Mouse (Mus musculus): ENCODE measurements around the gene Gm12248. TPM values are rescaled to one million over a fixed set of nuclear protein-coding genes. Genes with fewer than 3 reads are reported as not detected.
"Not testable (repeated sequence)": the region's sequence is repeated elsewhere in the genome, so short reads cannot be mapped to it uniquely, and the experiment has no call there.

Gene Gm12248
- polyA plus RNA-seq, 1 experiment from 2014 or later, result not detected

GRCm38 (mm10) chr11:58065025-58065424 is 27.9 kb downstream of the Gm12248 start:
- WGBS, result 89% methylated on average over 4 of the region's 4 CpGs
- Histone ChIP-seq H3K4me1 (ENCODE audit: control insufficient read depth, insufficient read depth, low read length) (peaks cover 5% of the 10 kb centered on the region), H3K36me3 (ENCODE audit: control insufficient read depth, insufficient read depth, low read length) (0 out of 2 replicates have a peak, but pooled peaks cover 6% of the 10 kb centered on the region), H3K4me3 (replicated peaks; ENCODE audit: low read length) (no peak overlapping the region), H3K4me2 (ENCODE audit: low read depth, low read length) (no peak overlapping the region), H3K9ac (ENCODE audit: low read length) (no peak overlapping the region), H3K27ac (ENCODE audit: low read length) (no peak overlapping the region), H3K27me3 (ENCODE audit: control insufficient read depth, insufficient read depth, low read length) (no peaks in the 10 kb centered on the region), H3K9me3 (replicated peaks; ENCODE audit: control insufficient read depth, low read length) (no peaks in the 10 kb centered on the region)
- no peak for ATAC-seq (ENCODE audit: insufficient read depth, low FRiP score)

GRCm38 (mm10) chr11:58062586-58062985 is 30.3 kb downstream of the Gm12248 start:
- no peak overlapping the region for H3K9ac ChIP-seq (ENCODE audit: low read length)
- 78% methylated on average over 4 of the region's 4 CpGs for WGBS
- H3K4me3 ChIP-seq (replicated peaks; ENCODE audit: low read length), result no peak overlapping the region

GRCm38 (mm10) chr11:58061218-58061617 is 31.7 kb downstream of the Gm12248 start:
- H3K9me3 ChIP-seq (replicated peaks; ENCODE audit: control insufficient read depth, low read length); H3K9ac ChIP-seq (ENCODE audit: low read length); H3K27me3 ChIP-seq (ENCODE audit: control insufficient read depth, insufficient read depth, low read length); H3K4me1 ChIP-seq (ENCODE audit: control insufficient read depth, insufficient read depth, low read length); ATAC-seq (ENCODE audit: insufficient read depth, low FRiP score); H3K4me2 ChIP-seq (ENCODE audit: low read depth, low read length); H3K27ac ChIP-seq (ENCODE audit: low read length); H3K36me3 ChIP-seq (ENCODE audit: control insufficient read depth, insufficient read depth, low read length); H3K4me3 ChIP-seq (replicated peaks; ENCODE audit: low read length): not testable (repeated sequence)
- WGBS, result 77% methylated on average over 3 of the region's 4 CpGs

More at GRCm38 (mm10) chr11:58062586-58062985, 30.3 kb downstream of the Gm12248 start:
- Histone ChIP-seq H3K36me3 (ENCODE audit: control insufficient read depth, insufficient read depth, low read length) (0 out of 2 replicates have a peak, but pooled peaks cover 8% of the 10 kb centered on the region), H3K27ac (ENCODE audit: low read length) (no peak overlapping the region), H3K4me1 (ENCODE audit: control insufficient read depth, insufficient read depth, low read length) (peaks cover 5% of the 10 kb centered on the region), H3K27me3 (ENCODE audit: control insufficient read depth, insufficient read depth, low read length) (no peaks in the 10 kb centered on the region), H3K4me2 (ENCODE audit: low read depth, low read length) (no peak overlapping the region), H3K9me3 (replicated peaks; ENCODE audit: control insufficient read depth, low read length) (no peaks in the 10 kb centered on the region)
- no peak for ATAC-seq (ENCODE audit: insufficient read depth, low FRiP score)

DNA sequence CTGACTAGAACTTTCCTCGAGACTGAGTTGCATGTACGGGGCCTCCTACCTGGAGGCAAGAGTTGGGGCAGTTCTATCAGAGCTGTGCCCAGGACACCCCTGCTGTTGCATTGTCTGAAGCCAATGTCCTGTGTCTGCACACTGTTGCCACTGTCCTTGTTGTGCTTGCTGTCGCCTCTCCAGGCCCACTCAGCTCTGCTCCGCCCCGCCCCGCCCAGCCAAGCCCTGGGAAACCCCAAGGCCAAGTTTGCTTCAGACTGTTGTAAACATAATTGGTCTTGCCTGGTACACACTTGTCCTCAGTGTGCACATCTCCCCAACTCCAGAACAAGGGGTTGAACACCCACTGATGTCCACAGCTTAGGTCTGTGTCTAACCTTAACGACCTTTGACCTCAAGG is 33.2 kb downstream of the Gm12248 start:
- H3K4me3 ChIP-seq (replicated peaks; ENCODE audit: low read length); H3K4me2 ChIP-seq (ENCODE audit: low read depth, low read length); H3K4me1 ChIP-seq (ENCODE audit: control insufficient read depth, insufficient read depth, low read length); H3K27me3 ChIP-seq (ENCODE audit: control insufficient read depth, insufficient read depth, low read length); H3K9me3 ChIP-seq (replicated peaks; ENCODE audit: control insufficient read depth, low read length); H3K9ac ChIP-seq (ENCODE audit: low read length); H3K27ac ChIP-seq (ENCODE audit: low read length): not testable (repeated sequence)
- ATAC-seq (ENCODE audit: insufficient read depth, low FRiP score), result 0 out of 2 replicates have a peak, but pooled peaks have one; percentile 30
- peaks cover 17% of the 10 kb centered on the region for H3K36me3 ChIP-seq (ENCODE audit: control insufficient read depth, insufficient read depth, low read length)
- WGBS, result 90% methylated on average over 7 of the region's 7 CpGs

- no peak overlapping the region for H3K9ac ChIP-seq (ENCODE audit: low read length)
- ATAC-seq (ENCODE audit: insufficient read depth, low FRiP score), result no peak
- H3K27me3 ChIP-seq (ENCODE audit: control insufficient read depth, insufficient read depth, low read length), result no peaks in the 10 kb centered on the region
- no peaks in the 10 kb centered on the region for H3K4me1 ChIP-seq (ENCODE audit: control insufficient read depth, insufficient read depth, low read length)
- peaks cover 24% of the 10 kb centered on the region for H3K36me3 ChIP-seq (ENCODE audit: control insufficient read depth, insufficient read depth, low read length)
- H3K4me3 ChIP-seq (replicated peaks; ENCODE audit: low read length), result no peak overlapping the region
- 41% methylated on average over 6 of the region's 6 CpGs for WGBS
- no peaks in the 10 kb centered on the region for H3K9me3 ChIP-seq (replicated peaks; ENCODE audit: control insufficient read depth, low read length)
- H3K27ac ChIP-seq (ENCODE audit: low read length), result no peak overlapping the region
- no peak overlapping the region for H3K4me2 ChIP-seq (ENCODE audit: low read depth, low read length)
Observed at GRCm38 (mm10) chr11:58057455-58057854, 35.5 kb downstream of the Gm12248 start.

- H3K4me3 ChIP-seq (replicated peaks; ENCODE audit: low read length), result no peak overlapping the region
- H3K27ac ChIP-seq (ENCODE audit: low read length), result no peak overlapping the region
- H3K4me1 ChIP-seq (ENCODE audit: control insufficient read depth, insufficient read depth, low read length), result 0 out of 2 replicates have a peak, but pooled peaks cover 7% of the 10 kb centered on the region
- no peak overlapping the region for H3K9ac ChIP-seq (ENCODE audit: low read length)
- H3K4me2 ChIP-seq (ENCODE audit: low read depth, low read length), result no peak overlapping the region
- no peaks in the 10 kb centered on the region for H3K27me3 ChIP-seq (ENCODE audit: control insufficient read depth, insufficient read depth, low read length)
- no peaks in the 10 kb centered on the region for H3K9me3 ChIP-seq (replicated peaks; ENCODE audit: control insufficient read depth, low read length)
- peaks cover 23% of the 10 kb centered on the region for H3K36me3 ChIP-seq (ENCODE audit: control insufficient read depth, insufficient read depth, low read length)
- 75% methylated on average over 4 of the region's 4 CpGs for WGBS
- ATAC-seq (ENCODE audit: insufficient read depth, low FRiP score), result no peak
Observed at GRCm38 (mm10) chr11:58046438-58046837, 46.5 kb downstream of the Gm12248 start.

- Histone ChIP-seq H3K4me2 (ENCODE audit: low read depth, low read length) (no peak overlapping the region), H3K9me3 (replicated peaks; ENCODE audit: control insufficient read depth, low read length) (no peaks in the 10 kb centered on the region), H3K36me3 (ENCODE audit: control insufficient read depth, insufficient read depth, low read length) (peaks cover 11% of the 10 kb centered on the region; the same call in 1 of the 2 replicates), H3K27me3 (ENCODE audit: control insufficient read depth, insufficient read depth, low read length) (no peaks in the 10 kb centered on the region), H3K4me3 (replicated peaks; ENCODE audit: low read length) (no peak overlapping the region), H3K9ac (ENCODE audit: low read length) (no peak overlapping the region), H3K4me1 (ENCODE audit: control insufficient read depth, insufficient read depth, low read length) (peaks cover 17% of the 10 kb centered on the region; the same call in 1 of the 2 replicates), H3K27ac (ENCODE audit: low read length) (no peak overlapping the region)
- 69% methylated on average over 5 of the region's 5 CpGs for WGBS
- no peak for ATAC-seq (ENCODE audit: insufficient read depth, low FRiP score)
Observed at GRCm38 (mm10) chr11:58042861-58043431, 50.0 kb downstream of the Gm12248 start.

GRCm38 (mm10) chr11:58039027-58039426 is 53.9 kb downstream of the Gm12248 start:
- Histone ChIP-seq H3K9me3 (replicated peaks; ENCODE audit: control insufficient read depth, low read length) (no peaks in the 10 kb centered on the region), H3K4me3 (replicated peaks; ENCODE audit: low read length) (no peak overlapping the region), H3K4me2 (ENCODE audit: low read depth, low read length) (no peak overlapping the region), H3K4me1 (ENCODE audit: control insufficient read depth, insufficient read depth, low read length) (peaks cover 23% of the 10 kb centered on the region; the same call in 1 of the 2 replicates), H3K27ac (ENCODE audit: low read length) (no peak overlapping the region), H3K36me3 (ENCODE audit: control insufficient read depth, insufficient read depth, low read length) (peaks cover 7% of the 10 kb centered on the region; the same call in 1 of the 2 replicates), H3K27me3 (ENCODE audit: control insufficient read depth, insufficient read depth, low read length) (no peaks in the 10 kb centered on the region), H3K9ac (ENCODE audit: low read length) (no peak overlapping the region)
- WGBS, result 52% methylated on average over 1 of the region's 1 CpGs
- no peak for ATAC-seq (ENCODE audit: insufficient read depth, low FRiP score)

- Histone ChIP-seq H3K9me3 (replicated peaks; ENCODE audit: control insufficient read depth, low read length) (no peaks in the 10 kb centered on the region), H3K36me3 (ENCODE audit: control insufficient read depth, insufficient read depth, low read length) (no peaks in the 10 kb centered on the region), H3K9ac (ENCODE audit: low read length) (no peak overlapping the region), H3K4me1 (ENCODE audit: control insufficient read depth, insufficient read depth, low read length) (peaks cover 36% of the 10 kb centered on the region), H3K27me3 (ENCODE audit: control insufficient read depth, insufficient read depth, low read length) (no peaks in the 10 kb centered on the region), H3K4me2 (ENCODE audit: low read depth, low read length) (no peak overlapping the region), H3K27ac (ENCODE audit: low read length) (no peak overlapping the region), H3K4me3 (replicated peaks; ENCODE audit: low read length) (no peak overlapping the region)
- 61% methylated on average over 3 of the region's 3 CpGs for WGBS
- ATAC-seq (ENCODE audit: insufficient read depth, low FRiP score), result no peak
Observed at GRCm38 (mm10) chr11:58033635-58034034, 59.3 kb downstream of the Gm12248 start.

Data from stomach, embryonic 16.5 days (tissue).